Mouse (Mus musculus): ENCODE measurements around the gene Gtf2a2.

- TF ChIP-seq MAX (IDR thresholded peaks at IDR 0.05; ENCODE audit: low read depth) = no peak
- TF ChIP-seq TCF12 (IDR thresholded peaks at IDR 0.05; ENCODE audit: insufficient read depth, poor library complexity, severe bottlenecking) = no peak
- no peak for TF ChIP-seq MYOD1 (IDR thresholded peaks at IDR 0.05; ENCODE audit: control insufficient read depth in 1 of 3, insufficient read length in 2 of 3, low read depth in 2 of 3)
- TF ChIP-seq POLR2A (IDR thresholded peaks at IDR 0.05; ENCODE audit: insufficient read length, low read depth) = no peak
- no peak for TF ChIP-seq E2F4 (IDR thresholded peaks at IDR 0.05; ENCODE audit: insufficient read depth)
- no peak for TF ChIP-seq POLR2AphosphoS2 (IDR thresholded peaks at IDR 0.05; ENCODE audit: insufficient read length, low read depth)
- no peak for TF ChIP-seq USF1 (IDR thresholded peaks at IDR 0.05; ENCODE audit: low read depth)
- TF ChIP-seq CEBPB (IDR thresholded peaks at IDR 0.05; ENCODE audit: insufficient read depth, poor library complexity, severe bottlenecking) = no peak
- no peak for TF ChIP-seq SRF (IDR thresholded peaks at IDR 0.05; ENCODE audit: control insufficient read depth, insufficient read length, low read depth)
- no peak for TF ChIP-seq MYOG (IDR thresholded peaks at IDR 0.05; ENCODE audit: control insufficient read depth in 1 of 3, insufficient read depth in 1 of 3, insufficient read length in 2 of 3, low read depth in 2 of 3)
These were observed 19.5 kb upstream of the Gtf2a2 start for GRCm38 (mm10) chr9:69992841-69993277.

All from myocyte (in vitro differentiated cells).